Mouse (Mus musculus): Measurements from ENCODE around the gene Uck2. TPM values are rescaled to one million over a fixed set of nuclear protein-coding genes. Genes with fewer than 3 reads are reported as not detected.

Uck2 gene
- total RNA-seq, 2 experiments from 2014 or later: 25.1 to 32.1 TPM

DNA sequence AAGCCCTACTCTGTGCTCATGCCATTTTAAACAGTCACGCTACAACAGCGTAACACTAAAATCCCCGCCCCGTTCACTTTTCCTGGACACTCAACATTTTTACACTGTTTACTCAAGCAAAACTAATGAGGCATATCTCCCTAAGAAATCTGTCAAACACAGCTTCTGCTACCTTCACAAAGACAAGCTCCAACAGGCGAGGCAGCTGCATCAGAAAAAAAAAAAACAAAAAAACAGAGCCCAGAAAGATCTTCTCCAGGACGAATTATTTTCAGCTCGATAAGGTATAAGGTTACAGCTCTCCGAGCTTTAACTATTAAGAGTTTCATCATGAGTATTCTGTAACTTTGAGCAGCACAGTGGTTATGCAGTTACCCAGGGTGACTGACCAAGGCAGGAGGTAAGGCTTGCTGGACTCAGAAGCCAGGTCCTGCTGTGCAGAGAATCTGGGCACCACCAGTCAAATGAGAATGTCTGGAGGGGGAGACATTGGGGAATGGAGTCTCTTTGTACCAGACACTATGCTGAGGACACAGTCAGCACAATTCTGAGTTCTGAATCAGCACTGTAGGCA is 79.9 kb downstream of the Uck2 start:
- no peak for DNase-seq

DNA sequence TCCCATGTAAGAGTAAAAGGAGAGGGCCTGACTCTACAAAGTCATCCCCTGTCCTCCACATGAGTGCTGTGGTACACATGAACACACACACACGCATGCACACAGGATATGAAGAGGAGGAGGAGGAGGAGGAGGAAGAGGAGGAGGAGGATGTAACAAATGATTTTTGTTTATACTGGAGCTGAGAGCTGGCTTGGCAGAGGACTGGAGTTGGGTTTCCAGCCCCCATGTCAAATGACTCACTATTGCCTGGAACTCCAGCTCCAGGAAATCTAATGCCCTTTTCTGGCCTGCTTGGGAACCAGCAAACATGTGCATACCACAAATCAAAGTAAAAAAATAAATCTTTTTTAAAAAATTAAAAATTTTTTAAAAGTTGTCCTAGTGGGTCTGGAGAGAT is 80.7 kb downstream of the Uck2 start:
- DNase-seq: no peak

DNA sequence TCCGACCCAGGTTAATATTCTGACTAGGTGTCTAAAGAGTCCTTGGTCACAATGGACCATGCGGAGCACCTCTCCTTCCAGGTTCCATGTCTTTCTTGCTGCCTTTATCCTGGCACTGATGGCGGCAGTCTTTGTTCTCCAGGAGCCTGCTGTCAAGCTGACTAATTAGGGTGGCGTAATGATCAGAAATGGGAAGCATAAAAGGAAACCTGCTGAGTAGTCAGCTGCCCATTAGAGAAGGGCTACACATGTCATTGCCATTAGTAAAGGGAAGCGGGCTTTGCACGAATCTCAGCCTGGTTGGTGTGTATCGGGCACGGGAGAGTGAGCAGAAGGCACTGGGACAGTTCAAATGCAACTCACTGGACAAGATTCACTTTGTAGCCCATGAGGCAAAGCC is 90.4 kb downstream of the Uck2 start:
- DNase-seq: no peak

DNA sequence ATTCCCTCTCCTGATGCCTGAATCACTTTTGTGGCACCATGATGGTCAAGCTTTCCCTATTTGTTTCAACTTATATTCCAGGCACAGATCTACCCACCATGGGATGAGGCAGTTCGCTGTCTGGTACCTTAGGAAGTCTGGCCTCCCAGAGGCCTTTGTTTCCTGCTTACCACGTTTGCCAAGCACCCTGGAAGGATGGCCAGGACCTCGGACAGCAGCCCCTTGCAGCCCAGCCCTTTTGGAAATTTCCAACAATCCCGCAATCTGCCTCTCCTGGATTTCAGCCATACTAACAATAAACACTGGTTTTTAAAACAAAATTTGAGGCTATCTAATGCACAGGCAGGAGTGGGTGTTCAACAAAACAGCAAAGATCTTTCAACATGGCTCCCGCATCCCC is 97.3 kb downstream of the Uck2 start:
- peak; percentile 15 for DNase-seq

DNA sequence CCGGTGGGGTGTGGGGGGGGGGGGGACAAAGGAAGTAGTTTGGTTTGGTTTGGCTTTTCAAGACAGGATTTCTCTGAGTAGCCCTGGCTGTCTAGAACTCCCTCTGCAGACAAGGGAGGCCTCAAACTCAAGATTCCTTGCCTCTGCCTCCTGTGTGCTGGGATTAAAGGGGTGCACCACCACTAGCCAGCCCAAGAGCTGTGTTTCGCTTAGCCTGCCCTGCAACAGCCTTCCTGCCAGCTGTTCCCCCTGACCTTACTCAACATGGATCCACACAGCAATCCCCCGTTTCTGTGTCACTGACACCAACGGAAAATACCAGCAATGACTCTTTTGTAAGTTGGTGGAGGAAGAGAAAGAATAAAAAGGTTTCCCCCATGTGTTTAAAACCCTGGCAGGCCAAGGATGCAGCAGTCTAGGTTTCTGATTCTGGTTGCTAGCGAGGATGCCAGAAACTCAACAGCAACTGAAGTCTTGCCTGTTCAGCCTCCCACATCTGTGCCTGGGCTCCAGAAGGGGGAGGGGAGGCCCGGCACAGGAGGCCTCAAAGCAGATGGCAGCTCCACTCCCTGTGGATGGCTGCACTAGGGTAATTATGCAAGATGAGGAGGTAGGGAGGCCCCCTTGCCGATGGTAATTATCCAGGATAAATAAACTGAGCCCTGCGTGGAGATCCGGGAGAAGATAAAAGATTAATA is 103.1 kb downstream of the Uck2 start:
- DNase-seq: no peak

Small RNA genes lying within 50 kb of the gene (microRNA-seq; reads per million reads assigned to microRNA genes)
- gene Mir6347: 0 reads per million in 2 experiments

Other genes with a start within 250 kb of the Uck2 start
- 10 to 100 TPM; 42.8 to 43.2 TPM for gene Tmco1, start 23.1 kb upstream of the Uck2 start, total RNA-seq (2021)
- gene Aldh9a1, start 64.7 kb upstream of the Uck2 start, total RNA-seq (2021): 10 to 100 TPM in 1 of 2 experiments, 1 to 10 TPM in 1; 6.7 to 10.3 TPM
- gene Mgst3, start 108.5 kb upstream of the Uck2 start, total RNA-seq (2021): 10 to 100 TPM; 25.3 to 27.2 TPM
- gene Lrrc52, start 181.5 kb upstream of the Uck2 start, total RNA-seq (2021): under 1 TPM; 0.21 to 0.23 TPM

Data from gastrocnemius, postnatal 10 days (tissue).